Mouse (Mus musculus) embryonic facial prominence, embryonic 12.5 days (tissue): ENCODE measurements around the gene Slc35e3. TPM values are rescaled to one million over a fixed set of nuclear protein-coding genes. Genes with fewer than 3 reads are reported as not detected.

Experiments used
- ATAC-seq: fragments of 200-750 bp; cut with Nextera tagmentation; 2 replicates; pipeline ENCODE4 v1.8.0; 2017; ENCODE audit not compliant: insufficient number of reproducible peaks, insufficient read depth, low FRiP score, low TSS enrichment
- H3K27ac ChIP-seq: fragments of 300-500 bp; sonication (generic); 2 replicates; pipeline ENCODE4 v1.5.1; 2016; ENCODE audit warnings: mild to moderate bottlenecking
- H3K27me3 ChIP-seq: fragments of 300-500 bp; sonication (generic); 2 replicates; pipeline ENCODE4 v1.6.1; 2016; ENCODE audit warnings: mild to moderate bottlenecking, moderate library complexity
- H3K36me3 ChIP-seq: fragments of 300-500 bp; sonication (generic); 2 replicates; pipeline ENCODE4 v1.6.1; 2016; ENCODE audit warnings: mild to moderate bottlenecking
- H3K4me1 ChIP-seq: fragments of 300-500 bp; sonication (generic); 2 replicates; pipeline ENCODE4 v1.6.1; 2016
- H3K4me2 ChIP-seq: fragments of 300-500 bp; sonication (generic); replicated peaks from 2 replicates; pipeline ENCODE4 v1.6.1; 2016; ENCODE audit warnings: mild to moderate bottlenecking, moderate library complexity
- H3K4me3 ChIP-seq: fragments of 300-500 bp; sonication (generic); 2 replicates; pipeline ENCODE4 v1.5.1; 2016; ENCODE audit warnings: mild to moderate bottlenecking
- H3K9ac ChIP-seq: fragments of 300-500 bp; sonication (generic); 2 replicates; pipeline ENCODE4 v1.6.1; 2016; ENCODE audit warnings: mild to moderate bottlenecking, moderate library complexity
- H3K9me3 ChIP-seq: fragments of 300-500 bp; sonication (generic); 2 replicates; pipeline ENCODE4 v1.6.1; 2016; ENCODE audit warnings: mild to moderate bottlenecking, moderate library complexity
- WGBS: fragments of 180-500 bp; shearing (Covaris S2); methylation state at CpG from one replicate; pipeline ENCODE4 v1.1.7; 2016; 5-methylcytosine and 5-hydroxymethylcytosine counted together
- polyA plus RNA-seq: library from polyadenylated mRNA; unstranded; fragments of >200 nt; fragmentation: Nextera tagmentation; extraction: Ambion mirVana; gene quantifications from 2 replicates; pipeline ENCODE4 v1.2.1, GENCODE M21; 2016

Slc35e3 gene
- polyA plus RNA-seq, 1 experiment from 2014 or later = 39.5 TPM

GRCm38 (mm10) chr10:117766111-117766895 is 20.1 kb upstream of the Slc35e3 start:
- Histone ChIP-seq H3K36me3 (peaks cover 78% of the 10 kb centered on the region), H3K27ac (no peak overlapping the region), H3K4me1 (no peaks in the 10 kb centered on the region), H3K9me3 (no peaks in the 10 kb centered on the region), H3K9ac (no peak overlapping the region), H3K27me3 (no peaks in the 10 kb centered on the region), H3K4me2 (no peak overlapping the region), H3K4me3 (no peak overlapping the region)
- no peak for ATAC-seq
- WGBS = 93% methylated on average over 16 of the region's 16 CpGs

DNA sequence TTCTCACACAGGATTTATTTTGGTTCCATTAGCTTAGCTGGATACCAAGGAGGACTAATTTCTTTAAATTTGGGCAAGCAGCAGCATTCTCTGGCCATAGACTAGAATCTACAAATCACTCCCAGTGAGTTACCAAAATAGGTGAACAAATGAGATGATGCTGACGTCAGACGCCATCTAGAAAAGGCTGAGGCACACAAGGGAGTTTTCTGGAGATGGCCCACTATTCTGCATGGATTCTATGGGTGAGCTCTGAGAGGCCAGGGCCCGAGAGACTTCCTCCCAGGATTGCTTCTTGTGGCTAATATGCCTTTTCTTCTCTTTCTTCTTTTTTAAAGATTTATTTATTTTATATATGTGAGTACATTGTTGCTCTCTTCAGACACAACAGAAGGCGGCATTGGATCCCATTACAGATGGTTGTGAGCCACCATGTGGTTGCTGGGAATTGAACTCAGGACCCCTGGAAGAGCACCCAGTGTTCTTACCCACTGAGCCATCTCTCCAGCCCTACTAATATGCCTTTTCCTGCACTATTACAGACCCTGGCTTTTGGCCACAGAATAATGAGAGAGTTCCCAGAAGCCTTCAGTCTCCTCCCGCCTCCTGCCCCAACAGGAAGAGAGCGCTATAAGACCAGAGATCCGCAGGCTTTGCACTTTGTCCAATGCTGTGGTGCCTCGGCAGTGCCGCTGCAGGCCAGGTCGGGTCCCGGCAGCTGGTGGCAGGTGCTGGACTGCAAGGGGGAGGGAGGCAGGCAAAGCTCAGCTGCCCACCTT is 19.1 kb upstream of the Slc35e3 start:
- peaks cover 79% of the 10 kb centered on the region for H3K36me3 ChIP-seq
- no peak for ATAC-seq

DNA sequence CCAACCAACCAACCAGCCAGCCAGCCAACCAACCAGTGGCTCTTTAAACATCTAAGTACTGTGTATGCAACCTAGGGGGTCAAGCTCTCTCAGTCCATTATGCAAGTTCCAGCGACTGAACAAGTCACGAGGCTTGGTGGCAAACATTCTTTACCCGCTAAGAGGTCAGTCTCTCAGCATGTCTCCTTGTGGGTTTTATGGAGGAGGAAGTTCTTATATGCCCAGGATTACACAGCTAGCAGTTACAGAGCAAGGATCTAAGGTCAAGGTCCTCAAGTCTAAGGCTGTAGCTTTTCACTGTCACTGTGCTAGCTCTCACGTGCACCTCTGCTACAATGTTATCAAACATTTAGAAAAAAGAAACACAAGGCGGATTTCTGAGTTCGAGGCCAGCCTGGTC is 18.4 kb upstream of the Slc35e3 start:
- Histone ChIP-seq H3K4me1 (no peaks in the 10 kb centered on the region), H3K36me3 (peaks cover 79% of the 10 kb centered on the region), H3K27me3 (no peaks in the 10 kb centered on the region), H3K4me2 (no peak overlapping the region), H3K27ac (no peak overlapping the region), H3K9ac (no peak overlapping the region), H3K4me3 (no peak overlapping the region), H3K9me3 (no peaks in the 10 kb centered on the region)
- WGBS = 93% methylated on average over 6 of the region's 6 CpGs
- ATAC-seq = no peak

More for the DNA sequence above, 19.1 kb upstream of the Slc35e3 start:
- H3K4me1 ChIP-seq = no peaks in the 10 kb centered on the region
- WGBS = 94% methylated on average over 11 of the region's 11 CpGs
- H3K9ac ChIP-seq = no peak overlapping the region
- H3K27ac ChIP-seq = no peak overlapping the region
- no peak overlapping the region for H3K4me2 ChIP-seq
- no peak overlapping the region for H3K4me3 ChIP-seq
- H3K27me3 ChIP-seq = no peaks in the 10 kb centered on the region
- H3K9me3 ChIP-seq = no peaks in the 10 kb centered on the region

DNA sequence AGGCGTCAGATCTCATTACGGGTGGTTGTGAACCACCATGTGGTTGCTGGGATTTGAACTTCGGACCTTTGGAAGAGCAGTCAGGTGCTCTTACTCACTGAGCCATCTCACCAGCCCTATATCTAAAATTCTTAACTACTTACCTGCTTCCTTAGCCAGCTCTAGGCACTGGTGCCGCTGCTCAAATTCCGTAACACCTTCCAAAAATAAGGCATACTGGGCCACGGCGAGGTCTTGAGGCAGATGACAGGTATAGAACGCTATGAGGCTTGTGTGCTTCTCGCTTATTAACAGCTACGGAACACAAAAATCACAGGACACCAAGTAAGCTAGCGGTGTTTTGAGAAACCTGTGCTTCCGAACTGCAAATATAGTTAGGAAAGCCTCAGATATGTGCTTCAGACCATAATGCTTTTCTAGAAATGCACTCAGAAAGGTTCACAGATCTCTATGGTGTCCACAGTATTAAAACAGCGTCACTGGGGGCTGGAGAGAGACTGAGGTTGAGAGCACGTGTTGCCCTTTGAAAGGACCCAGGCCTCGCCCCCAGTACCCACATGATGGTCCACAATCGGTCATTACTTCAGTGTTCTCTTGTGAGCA is 17.5 kb upstream of the Slc35e3 start:
- no peaks in the 10 kb centered on the region for H3K27me3 ChIP-seq
- H3K4me2 ChIP-seq = no peak overlapping the region
- H3K9ac ChIP-seq = no peak overlapping the region
- no peak overlapping the region for H3K27ac ChIP-seq
- no peak for ATAC-seq
- no peaks in the 10 kb centered on the region for H3K4me1 ChIP-seq
- H3K4me3 ChIP-seq = no peak overlapping the region
- H3K9me3 ChIP-seq = no peaks in the 10 kb centered on the region
- H3K36me3 ChIP-seq = peaks cover 85% of the 10 kb centered on the region
- 94% methylated on average over 16 of the region's 16 CpGs for WGBS

GRCm38 (mm10) chr10:117762966-117763365 is 16.8 kb upstream of the Slc35e3 start:
- peaks cover 87% of the 10 kb centered on the region for H3K36me3 ChIP-seq
- WGBS = 99% methylated on average over 12 of the region's 12 CpGs
- no peak overlapping the region for H3K4me3 ChIP-seq

DNA sequence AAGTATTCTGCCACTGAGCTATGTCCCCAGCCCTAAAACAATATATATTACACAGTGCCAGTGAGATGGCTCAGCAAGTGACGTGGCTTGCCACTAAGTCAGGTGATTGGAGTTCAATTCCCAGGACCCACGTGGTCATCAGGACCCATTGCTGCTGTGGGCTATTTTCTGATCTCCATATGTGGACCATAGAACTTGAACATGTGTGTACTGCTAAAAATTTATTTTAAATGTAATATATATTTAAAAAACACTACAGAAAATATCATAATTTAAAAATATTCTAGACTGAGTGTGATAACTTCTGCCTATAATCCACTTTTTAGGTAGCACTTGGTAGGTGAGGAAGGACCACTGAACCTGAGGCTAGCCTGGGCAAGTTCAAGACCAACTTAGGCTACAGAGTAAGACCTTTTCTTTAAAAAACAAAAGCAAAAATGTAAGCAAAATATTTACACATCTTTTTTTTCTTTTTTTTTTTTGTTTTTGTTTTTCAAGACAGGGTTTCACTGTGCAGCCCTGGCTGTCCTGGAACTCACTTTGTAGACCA is 16.2 kb upstream of the Slc35e3 start:
- 93% methylated on average over 2 of the region's 2 CpGs for WGBS
- peaks cover 88% of the 10 kb centered on the region for H3K36me3 ChIP-seq
- no peak overlapping the region for H3K4me2 ChIP-seq

More at GRCm38 (mm10) chr10:117762966-117763365, 16.8 kb upstream of the Slc35e3 start:
- ATAC-seq = no peak
- Histone ChIP-seq H3K4me2 (no peak overlapping the region), H3K9ac (no peak overlapping the region), H3K27ac (no peak overlapping the region), H3K27me3 (no peaks in the 10 kb centered on the region), H3K9me3 (no peaks in the 10 kb centered on the region), H3K4me1 (no peaks in the 10 kb centered on the region)

DNA sequence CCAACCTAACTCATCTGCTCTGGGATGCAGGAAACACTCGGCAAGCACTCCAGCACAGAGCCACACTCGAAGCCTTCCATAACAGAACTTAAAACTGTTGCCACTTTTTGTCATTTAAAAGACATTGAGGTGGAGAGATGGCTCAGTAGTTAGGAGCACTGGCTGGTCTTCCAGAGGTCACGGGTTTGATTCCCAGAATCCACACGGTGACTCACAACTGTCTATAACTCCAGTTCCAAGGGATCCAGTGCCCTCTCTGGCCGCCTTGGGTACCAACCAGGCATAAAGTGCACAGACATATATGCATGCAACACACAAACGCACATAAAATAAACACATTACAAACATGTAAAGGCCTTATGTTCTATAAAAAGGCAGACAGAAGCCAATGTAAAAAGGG is 15.4 kb upstream of the Slc35e3 start:
- WGBS = 91% methylated on average over 6 of the region's 6 CpGs
- H3K4me2 ChIP-seq = no peak overlapping the region
- no peak overlapping the region for H3K9ac ChIP-seq
- peaks cover 92% of the 10 kb centered on the region for H3K36me3 ChIP-seq
- no peaks in the 10 kb centered on the region for H3K27me3 ChIP-seq
- H3K9me3 ChIP-seq = no peaks in the 10 kb centered on the region
- H3K4me3 ChIP-seq = no peak overlapping the region
- ATAC-seq = no peak
- H3K27ac ChIP-seq = no peak overlapping the region
- no peaks in the 10 kb centered on the region for H3K4me1 ChIP-seq

More for the DNA sequence above, 16.2 kb upstream of the Slc35e3 start:
- Histone ChIP-seq H3K27ac (no peak overlapping the region), H3K4me1 (no peaks in the 10 kb centered on the region), H3K27me3 (no peaks in the 10 kb centered on the region), H3K9me3 (no peaks in the 10 kb centered on the region), H3K4me3 (no peak overlapping the region), H3K9ac (no peak overlapping the region)
- ATAC-seq = no peak

DNA sequence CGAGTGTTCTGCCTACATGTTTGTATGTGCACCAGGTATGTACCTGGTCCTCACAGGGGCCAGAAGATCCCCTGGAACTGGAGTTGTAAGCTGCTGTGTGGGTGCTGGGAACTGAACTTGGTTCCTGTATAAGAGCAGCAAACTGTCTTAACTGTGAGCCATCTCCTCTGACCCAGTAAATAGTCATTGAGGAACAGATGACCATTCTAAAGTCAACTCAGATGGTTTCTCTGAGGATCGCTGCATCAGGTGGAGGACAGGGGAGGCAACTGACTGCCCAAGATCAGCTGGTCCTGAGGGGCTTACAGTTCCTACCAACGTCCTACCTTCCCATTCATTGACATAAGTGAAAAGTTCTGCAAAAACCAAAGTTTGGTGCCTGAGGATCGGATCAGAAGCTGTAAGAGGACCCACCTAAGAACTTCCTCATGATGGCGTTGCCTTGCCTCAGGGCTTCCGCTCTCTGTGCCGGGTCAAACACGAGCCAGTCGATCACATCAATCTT is 14.7 kb upstream of the Slc35e3 start:
- Histone ChIP-seq H3K9me3 (no peaks in the 10 kb centered on the region), H3K4me1 (no peaks in the 10 kb centered on the region), H3K27me3 (no peaks in the 10 kb centered on the region), H3K4me3 (no peak overlapping the region), H3K36me3 (peaks cover 92% of the 10 kb centered on the region), H3K9ac (no peak overlapping the region), H3K27ac (no peak overlapping the region), H3K4me2 (no peak overlapping the region)
- no peak for ATAC-seq
- 89% methylated on average over 9 of the region's 9 CpGs for WGBS

DNA sequence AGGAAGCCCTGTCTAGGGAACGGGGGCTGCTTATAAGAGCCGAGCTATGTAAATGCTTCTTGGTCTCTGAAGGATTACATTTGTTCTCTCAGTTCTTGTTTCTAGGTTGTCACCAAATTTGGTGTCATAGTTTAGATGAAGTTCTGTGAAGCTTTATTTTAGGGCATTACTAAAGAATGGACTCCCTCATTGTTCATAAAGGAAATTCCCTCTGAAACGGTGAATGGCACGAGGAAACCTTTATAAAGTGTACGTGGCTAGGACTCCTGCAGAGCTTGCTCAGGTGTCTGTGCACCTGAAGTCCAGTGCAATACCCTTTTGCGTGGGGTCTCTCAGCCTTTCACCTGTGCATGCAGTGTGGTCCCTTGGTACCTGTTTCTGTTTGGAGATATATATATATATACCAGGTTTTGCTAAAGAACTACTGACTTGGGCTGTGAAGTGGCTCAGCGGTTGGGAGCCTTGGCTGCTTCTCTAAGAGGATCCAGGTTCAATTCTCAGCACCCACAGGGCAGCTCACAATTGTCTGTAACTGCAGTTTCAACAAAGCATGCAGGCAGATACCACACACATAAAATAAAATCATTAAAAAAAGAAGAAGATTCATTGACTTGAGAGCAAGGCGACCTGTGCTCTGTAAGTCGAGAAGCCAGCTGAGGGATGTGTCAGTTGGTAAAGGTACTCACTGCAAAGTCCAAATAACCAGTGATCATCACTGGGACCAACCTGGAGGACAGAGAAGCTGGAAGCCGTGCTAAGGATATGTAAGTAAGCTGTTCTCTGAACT is 13.9 kb upstream of the Slc35e3 start:
- Histone ChIP-seq H3K27me3 (no peaks in the 10 kb centered on the region), H3K36me3 (peaks cover 92% of the 10 kb centered on the region), H3K9ac (no peak overlapping the region), H3K27ac (no peak overlapping the region), H3K4me3 (no peak overlapping the region), H3K9me3 (no peaks in the 10 kb centered on the region), H3K4me1 (no peaks in the 10 kb centered on the region), H3K4me2 (no peak overlapping the region)
- WGBS = 92% methylated on average over 10 of the region's 10 CpGs
- ATAC-seq = no peak

- 91% methylated on average over 18 of the region's 18 CpGs for WGBS
- H3K27me3 ChIP-seq = no peaks in the 10 kb centered on the region
- no peaks in the 10 kb centered on the region for H3K9me3 ChIP-seq
- no peak overlapping the region for H3K4me2 ChIP-seq
- peaks cover 94% of the 10 kb centered on the region for H3K36me3 ChIP-seq
- no peak overlapping the region for H3K27ac ChIP-seq
- H3K4me1 ChIP-seq = no peaks in the 10 kb centered on the region
- no peak for ATAC-seq
- H3K9ac ChIP-seq = no peak overlapping the region
- H3K4me3 ChIP-seq = no peak overlapping the region
Observed at GRCm38 (mm10) chr10:117758749-117759727, 12.9 kb upstream of the Slc35e3 start.
